Mouse (Mus musculus): Measurements from ENCODE around the gene 1700001P01Rik. TPM values are rescaled to one million over a fixed set of nuclear protein-coding genes. Genes with fewer than 3 reads are reported as not detected.
"Not testable (repeated sequence)": the region's sequence is repeated elsewhere in the genome, so short reads cannot be mapped to it uniquely, and the experiment has no call there.

The 1700001P01Rik gene
- polyA plus RNA-seq, 1 experiment, result not detected

DNA sequence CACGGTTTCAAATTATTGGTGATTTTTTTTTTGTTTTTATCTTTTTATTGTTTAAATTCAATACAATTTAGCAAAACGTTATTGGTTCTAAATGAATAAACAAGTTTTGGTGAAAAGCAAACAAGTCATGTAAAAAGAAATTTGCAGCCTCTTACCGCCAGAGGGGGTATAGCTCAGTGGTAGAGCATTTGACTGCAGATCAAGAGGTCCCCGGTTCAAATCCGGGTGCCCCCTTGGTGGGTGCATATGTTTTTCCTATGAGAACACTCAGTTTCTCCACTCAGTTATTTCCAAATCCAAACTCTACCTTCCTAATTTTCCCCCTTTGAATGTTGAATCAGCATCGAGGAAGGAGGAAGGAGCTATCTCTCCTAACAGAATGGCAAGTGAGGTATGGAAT is 21.2 kb upstream of the 1700001P01Rik start:
- H3K27me3 ChIP-seq (ENCODE audit: control insufficient read depth, insufficient read depth, low read length), result no peaks in the 10 kb centered on the region
- peaks cover 13% of the 10 kb centered on the region; the same call in 1 of the 2 replicates for H3K4me1 ChIP-seq (ENCODE audit: control insufficient read depth, insufficient read depth, insufficient read length, low read length)
- no peaks in the 10 kb centered on the region for H3K36me3 ChIP-seq (ENCODE audit: control insufficient read depth, insufficient read depth, low read length)
- TF ChIP-seq POLR2A (IDR thresholded peaks at IDR 0.05; ENCODE audit: low read depth, low read length), result no peak
- peak; percentile 53; the same call in 1 of the 2 replicates for TF ChIP-seq CTCF (IDR thresholded peaks at IDR 0.05; ENCODE audit: extremely low read depth, insufficient read length, insufficient replicate concordance, low read depth, low read length)
- H3K4me3 ChIP-seq (ENCODE audit: low read depth, low read length), result no peak overlapping the region
- 8% methylated on average over 6 of the region's 6 CpGs for WGBS
- H3K27ac ChIP-seq (ENCODE audit: insufficient read depth, low read depth, low read length), result no peak overlapping the region

DNA sequence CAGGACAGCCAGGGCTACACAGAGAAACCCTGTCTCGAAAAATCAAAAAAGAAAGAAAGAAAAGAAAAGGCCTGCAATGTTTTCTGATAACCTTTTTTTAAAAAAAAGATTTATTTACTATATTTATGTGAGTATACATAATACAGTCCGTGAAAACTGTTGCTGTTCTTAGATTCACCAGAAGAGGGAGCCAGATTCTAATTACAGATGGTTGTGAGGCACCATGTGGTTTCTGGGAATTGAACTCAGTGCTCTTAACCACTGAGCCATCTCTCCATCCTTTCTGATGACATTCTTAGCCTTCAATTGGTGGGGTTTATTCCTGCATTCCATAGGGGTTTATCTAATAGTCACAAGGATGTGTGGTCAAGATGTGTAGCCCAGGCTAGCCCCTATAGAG is 17.4 kb upstream of the 1700001P01Rik start:
- Histone ChIP-seq H3K36me3 (ENCODE audit: control insufficient read depth, insufficient read depth, low read length) (no peaks in the 10 kb centered on the region), H3K27ac (ENCODE audit: insufficient read depth, low read depth, low read length) (no peak overlapping the region), H3K4me3 (ENCODE audit: low read depth, low read length) (no peak overlapping the region), H3K27me3 (ENCODE audit: control insufficient read depth, insufficient read depth, low read length) (no peaks in the 10 kb centered on the region; the same call in 1 of the 2 replicates), H3K4me1 (ENCODE audit: control insufficient read depth, insufficient read depth, insufficient read length, low read length) (peaks cover 2% of the 10 kb centered on the region; the same call in 1 of the 2 replicates)
- TF ChIP-seq POLR2A (IDR thresholded peaks at IDR 0.05; ENCODE audit: low read depth, low read length) (no peak), CTCF (IDR thresholded peaks at IDR 0.05; ENCODE audit: extremely low read depth, insufficient read length, insufficient replicate concordance, low read depth, low read length) (no peak)
- 4% methylated on average over 2 of the region's 2 CpGs for WGBS

- not testable (repeated sequence) for H3K4me1 ChIP-seq (ENCODE audit: control insufficient read depth, insufficient read depth, insufficient read length, low read length); H3K27me3 ChIP-seq (ENCODE audit: control insufficient read depth, insufficient read depth, low read length); H3K27ac ChIP-seq (ENCODE audit: insufficient read depth, low read depth, low read length); H3K36me3 ChIP-seq (ENCODE audit: control insufficient read depth, insufficient read depth, low read length); H3K4me3 ChIP-seq (ENCODE audit: low read depth, low read length)
- 60% methylated on average over 2 of the region's 2 CpGs for WGBS
Measured at GRCm38 (mm10) chr11:97790778-97791438, 15.2 kb upstream of the 1700001P01Rik start.

DNA sequence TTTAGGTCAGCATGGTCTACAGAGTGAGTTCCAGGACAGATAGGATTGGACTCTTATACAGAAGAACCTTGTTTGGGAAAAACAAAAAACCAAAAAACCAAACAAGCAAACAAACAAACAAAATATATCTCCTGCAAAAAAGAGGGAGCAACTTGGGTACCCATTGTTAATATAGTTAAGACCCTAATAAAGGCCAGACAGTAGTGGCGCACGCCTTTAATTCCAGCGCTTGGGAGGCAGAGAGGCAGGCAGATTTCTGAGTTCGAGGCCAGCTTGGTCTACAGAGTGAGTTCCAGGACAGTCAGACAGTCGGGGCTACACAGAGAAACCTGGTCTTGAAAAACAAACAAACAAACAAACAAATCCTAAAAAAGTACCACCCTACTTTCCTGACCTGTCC is 14.0 kb upstream of the 1700001P01Rik start:
- Histone ChIP-seq H3K27me3 (ENCODE audit: control insufficient read depth, insufficient read depth, low read length) (no peaks in the 10 kb centered on the region; the same call in 1 of the 2 replicates), H3K4me3 (ENCODE audit: low read depth, low read length) (no peak overlapping the region), H3K36me3 (ENCODE audit: control insufficient read depth, insufficient read depth, low read length) (no peaks in the 10 kb centered on the region), H3K4me1 (ENCODE audit: control insufficient read depth, insufficient read depth, insufficient read length, low read length) (no peaks in the 10 kb centered on the region), H3K27ac (ENCODE audit: insufficient read depth, low read depth, low read length) (no peak overlapping the region)
- TF ChIP-seq POLR2A (IDR thresholded peaks at IDR 0.05; ENCODE audit: low read depth, low read length) (no peak), CTCF (IDR thresholded peaks at IDR 0.05; ENCODE audit: extremely low read depth, insufficient read length, insufficient replicate concordance, low read depth, low read length) (no peak)
- 84% methylated on average over 5 of the region's 5 CpGs for WGBS

- no peaks in the 10 kb centered on the region for H3K4me1 ChIP-seq (ENCODE audit: control insufficient read depth, insufficient read depth, insufficient read length, low read length)
- H3K27ac ChIP-seq (ENCODE audit: insufficient read depth, low read depth, low read length), result no peak overlapping the region
- TF ChIP-seq POLR2A (IDR thresholded peaks at IDR 0.05; ENCODE audit: low read depth, low read length), result no peak
- TF ChIP-seq CTCF (IDR thresholded peaks at IDR 0.05; ENCODE audit: extremely low read depth, insufficient read length, insufficient replicate concordance, low read depth, low read length), result no peak
- no peak overlapping the region for H3K4me3 ChIP-seq (ENCODE audit: low read depth, low read length)
- WGBS, result 92% methylated on average over 3 of the region's 3 CpGs
- H3K36me3 ChIP-seq (ENCODE audit: control insufficient read depth, insufficient read depth, low read length), result no peaks in the 10 kb centered on the region
- no peaks in the 10 kb centered on the region; the same call in 1 of the 2 replicates for H3K27me3 ChIP-seq (ENCODE audit: control insufficient read depth, insufficient read depth, low read length)
Measured at GRCm38 (mm10) chr11:97787961-97788360, 12.2 kb upstream of the 1700001P01Rik start.

GRCm38 (mm10) chr11:97782564-97782895 is 6.8 kb upstream of the 1700001P01Rik start:
- Histone ChIP-seq H3K4me3 (ENCODE audit: low read depth, low read length) (peak overlapping the region; percentile 96), H3K36me3 (ENCODE audit: control insufficient read depth, insufficient read depth, low read length) (peaks cover 30% of the 10 kb centered on the region), H3K4me1 (ENCODE audit: control insufficient read depth, insufficient read depth, insufficient read length, low read length) (peaks cover 10% of the 10 kb centered on the region; the same call in 1 of the 2 replicates), H3K27me3 (ENCODE audit: control insufficient read depth, insufficient read depth, low read length) (no peaks in the 10 kb centered on the region), H3K27ac (ENCODE audit: insufficient read depth, low read depth, low read length) (peak overlapping the region; percentile 45; the same call in 1 of the 2 replicates)
- TF ChIP-seq POLR2A (IDR thresholded peaks at IDR 0.05; ENCODE audit: low read depth, low read length) (no peak), CTCF (IDR thresholded peaks at IDR 0.05; ENCODE audit: extremely low read depth, insufficient read length, insufficient replicate concordance, low read depth, low read length) (0 out of 2 replicates have a peak, but pooled peaks have one; percentile 6)
- 1% methylated on average over 10 of the region's 10 CpGs for WGBS

- WGBS, result under 1% methylated on average over 67 of the region's 67 CpGs
- H3K36me3 ChIP-seq (ENCODE audit: control insufficient read depth, insufficient read depth, low read length), result peaks cover 35% of the 10 kb centered on the region
- peaks cover 10% of the 10 kb centered on the region; the same call in 1 of the 2 replicates for H3K4me1 ChIP-seq (ENCODE audit: control insufficient read depth, insufficient read depth, insufficient read length, low read length)
- H3K27me3 ChIP-seq (ENCODE audit: control insufficient read depth, insufficient read depth, low read length), result no peaks in the 10 kb centered on the region
- H3K27ac ChIP-seq (ENCODE audit: insufficient read depth, low read depth, low read length), result peak within 1 kb of the TSS; percentile 60
- H3K4me3 ChIP-seq (ENCODE audit: low read depth, low read length), result peak within 1 kb of the TSS; percentile 96
- peak; percentile 81 for TF ChIP-seq POLR2A (IDR thresholded peaks at IDR 0.05; ENCODE audit: low read depth, low read length)
- TF ChIP-seq CTCF (IDR thresholded peaks at IDR 0.05; ENCODE audit: extremely low read depth, insufficient read length, insufficient replicate concordance, low read depth, low read length), result no peak
Measured at GRCm38 (mm10) chr11:97781832-97782563, 6.3 kb upstream of the 1700001P01Rik start, which contains the start of gene Rpl23. Gene Rpl23 (minus strand): TSS chr11:97782437.

Measured in small intestine, adult 2 months (tissue).